In the genomic region with DNA sequence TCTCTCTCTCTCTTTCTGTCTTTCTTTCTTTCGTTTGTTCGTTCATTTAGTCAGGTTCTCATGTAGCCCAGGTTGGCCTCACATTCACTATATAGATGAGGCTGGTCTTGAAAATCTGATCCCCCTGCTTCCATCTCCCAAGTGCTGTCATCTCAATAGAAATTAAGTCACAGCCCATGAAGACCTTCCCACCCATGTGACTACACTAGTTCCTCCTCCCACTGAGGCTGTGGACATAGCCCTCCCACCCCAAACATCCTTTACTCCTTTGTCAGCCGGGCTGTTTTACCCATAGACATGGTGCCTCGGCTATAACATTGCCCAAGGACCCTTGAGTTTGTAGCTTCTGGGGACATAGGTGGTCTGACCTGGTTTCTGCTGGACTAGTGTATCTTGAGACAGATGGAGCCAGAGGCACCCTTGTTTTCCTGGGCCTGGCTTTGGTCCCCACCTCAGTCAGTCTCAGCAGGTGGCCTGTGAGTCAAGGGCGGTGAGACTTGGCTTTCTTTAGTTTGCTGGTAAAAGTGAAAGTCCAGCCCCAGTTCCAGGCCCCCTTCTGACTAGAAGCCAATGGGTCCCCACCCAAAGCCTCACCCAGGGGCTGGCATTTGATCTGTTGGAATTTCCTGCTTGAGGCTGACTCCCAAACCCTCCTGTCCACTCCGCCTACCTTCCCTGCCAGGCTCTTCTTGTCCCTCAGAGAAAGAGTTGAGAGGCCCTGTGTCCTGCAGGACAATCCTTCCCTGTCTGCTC, we compare ENCODE assay signal across 29 mouse cellular contexts. TPM values are rescaled to one million over a fixed set of nuclear protein-coding genes. Genes with fewer than 3 reads are reported as not detected.
DNase-seq lines count a peak whose midpoint lies in the region; ATAC-seq and TF ChIP-seq lines count a peak whose summit lies in the region.
"Had no signal": no experiment of that assay in that cellular context is flagged by ENCODE, and none has a peak within 500 bp of the region (broad histone marks: within the 10 kb centered on the region; RNA-seq: fewer than 3 reads in every experiment).

No protein-coding gene starts in this region.

- ATAC-seq in lung, embryonic 16.5 days (ENCODE audit: low read depth), result peak; percentile 36; the same call in 1 of the 2 replicates
- peak; percentile 47; the same call in 1 of the 2 replicates for ATAC-seq in stomach, embryonic 16.5 days (ENCODE audit: insufficient read depth, low FRiP score)
- no peak for ATAC-seq in forebrain, embryonic 11.5 days (replicated peaks; ENCODE audit: low FRiP score)
- ATAC-seq: activated CD4-positive, CD25-positive, alpha-beta regulatory T cell, adult 4 months; forebrain, embryonic 14.5 days; liver, embryonic 12.5 days; liver, postnatal 0 days; midbrain, embryonic 16.5 days had no signal

- peaks cover 5% of the 10 kb centered on the region for H3K4me1 ChIP-seq in lung, embryonic 16.5 days (replicated peaks; ENCODE audit: control insufficient read depth, insufficient read depth, low read length)
- 0 out of 2 replicates have a peak, but pooled peaks cover 2% of the 10 kb centered on the region for H3K4me1 ChIP-seq in stomach, embryonic 16.5 days (ENCODE audit: control insufficient read depth, insufficient read depth, low read length)
- H3K4me1 ChIP-seq in forebrain, embryonic 11.5 days (replicated peaks; ENCODE audit: control insufficient read depth, insufficient read depth, low read length), result no peaks in the 10 kb centered on the region
- H3K4me1 ChIP-seq: embryonic facial prominence, embryonic 13.5 days; heart, embryonic 15.5 days; hindbrain, embryonic 13.5 days; liver, embryonic 12.5 days; neural tube, embryonic 12.5 days had no signal

- H3K36me3 ChIP-seq in lung, embryonic 16.5 days (ENCODE audit: control insufficient read depth, insufficient read depth, low read length), result no peaks in the 10 kb centered on the region
- H3K36me3 ChIP-seq in stomach, embryonic 16.5 days (ENCODE audit: control insufficient read depth, insufficient read depth, low read length), result no peaks in the 10 kb centered on the region
- H3K36me3 ChIP-seq in forebrain, embryonic 11.5 days (ENCODE audit: control insufficient read depth, insufficient read depth, low read length), result no peaks in the 10 kb centered on the region
- H3K36me3 ChIP-seq: embryonic facial prominence, embryonic 13.5 days; heart, embryonic 15.5 days; hindbrain, embryonic 13.5 days; liver, embryonic 12.5 days; neural tube, embryonic 12.5 days had no signal

- peak overlapping the region; percentile 25; the same call in 1 of the 2 replicates for H3K27ac ChIP-seq in gastrocnemius, adult 2 months
- no peak overlapping the region for H3K27ac ChIP-seq in lung, embryonic 16.5 days (ENCODE audit: low read length)
- H3K27ac ChIP-seq in stomach, embryonic 16.5 days (ENCODE audit: low read length), result no peak overlapping the region; the same call in 1 of the 2 replicates
- no peak overlapping the region for H3K27ac ChIP-seq in forebrain, embryonic 11.5 days (ENCODE audit: low read depth, low read length)
- H3K27ac ChIP-seq: embryonic facial prominence, embryonic 13.5 days; heart, embryonic 15.5 days; hindbrain, embryonic 13.5 days; kidney, postnatal 0 days; liver, embryonic 12.5 days; neural tube, embryonic 12.5 days had no signal

- no peak overlapping the region for H3K4me2 ChIP-seq in lung, embryonic 16.5 days (ENCODE audit: low read depth, low read length)
- no peak overlapping the region for H3K4me2 ChIP-seq in stomach, embryonic 16.5 days (ENCODE audit: low read depth, low read length)
- H3K4me2 ChIP-seq in forebrain, embryonic 11.5 days (ENCODE audit: low read depth, low read length, severe bottlenecking), result no peak overlapping the region
- H3K4me2 ChIP-seq: embryonic facial prominence, embryonic 13.5 days; heart, embryonic 15.5 days; hindbrain, embryonic 13.5 days; liver, embryonic 12.5 days; midbrain, embryonic 11.5 days; neural tube, embryonic 12.5 days had no signal

- DNase-seq in gastrocnemius, adult 2 months, result no peak
- no peak for DNase-seq in gastrocnemius, postnatal 36 days
- no peak for DNase-seq in lung, postnatal 4 days
- peak; percentile 9 for DNase-seq in lung, postnatal 14 days
- DNase-seq in forebrain, embryonic 11.5 days (ENCODE audit: low spot score), result no peak
- no peak for DNase-seq in thymus, postnatal 14 days
- DNase-seq: adrenal gland, adult 2 months; adrenal gland, postnatal 36 days; cerebellum, adult 18-20 months; cerebellum, postnatal 10 days; heart, postnatal 36 days; kidney, adult 8-10 months; kidney, postnatal 4 days; layer of hippocampus, postnatal 36 days; left cerebral cortex, postnatal 4 days; liver, postnatal 0 days; right cerebral cortex, adult 18-20 months had no signal

- 80% methylated on average over 6 of the region's 6 CpGs for WGBS in lung, embryonic 16.5 days
- 82% methylated on average over 6 of the region's 6 CpGs for WGBS in stomach, embryonic 16.5 days
- 89% methylated on average over 6 of the region's 6 CpGs for WGBS in forebrain, embryonic 11.5 days

- no peak overlapping the region for H3K9ac ChIP-seq in lung, embryonic 16.5 days (ENCODE audit: low read length)
- no peak overlapping the region for H3K9ac ChIP-seq in stomach, embryonic 16.5 days (ENCODE audit: low read length)
- no peak overlapping the region for H3K9ac ChIP-seq in forebrain, embryonic 11.5 days (ENCODE audit: low read length)
- H3K9ac ChIP-seq: embryonic facial prominence, embryonic 13.5 days; heart, embryonic 15.5 days; hindbrain, embryonic 13.5 days; liver, embryonic 12.5 days; liver, postnatal 0 days; neural tube, embryonic 12.5 days had no signal

- H3K9me3 ChIP-seq in lung, embryonic 16.5 days (ENCODE audit: control insufficient read depth, low read length), result no peaks in the 10 kb centered on the region
- no peaks in the 10 kb centered on the region for H3K9me3 ChIP-seq in stomach, embryonic 16.5 days (replicated peaks; ENCODE audit: control insufficient read depth, low read length)
- no peaks in the 10 kb centered on the region for H3K9me3 ChIP-seq in forebrain, embryonic 11.5 days (ENCODE audit: control insufficient read depth, low read length)
- H3K9me3 ChIP-seq: embryonic facial prominence, embryonic 13.5 days; heart, embryonic 15.5 days; hindbrain, embryonic 13.5 days; liver, embryonic 12.5 days; neural tube, embryonic 12.5 days had no signal

- no peak for TF ChIP-seq CTCF in gastrocnemius, adult 2 months (IDR thresholded peaks at IDR 0.05)

- H3K27me3 ChIP-seq in lung, embryonic 16.5 days (ENCODE audit: control insufficient read depth, insufficient read depth, low read depth, low read length), result no peaks in the 10 kb centered on the region
- no peaks in the 10 kb centered on the region for H3K27me3 ChIP-seq in stomach, embryonic 16.5 days (ENCODE audit: control insufficient read depth, insufficient read depth, low read length)
- no peaks in the 10 kb centered on the region for H3K27me3 ChIP-seq in forebrain, embryonic 11.5 days (ENCODE audit: control insufficient read depth, insufficient read depth, low read length)
- H3K27me3 ChIP-seq: embryonic facial prominence, embryonic 13.5 days; heart, embryonic 15.5 days; hindbrain, embryonic 13.5 days; liver, embryonic 12.5 days; neural tube, embryonic 12.5 days had no signal

- H3K4me3 ChIP-seq in gastrocnemius, adult 2 months, result no peak overlapping the region
- H3K4me3 ChIP-seq in lung, embryonic 16.5 days (ENCODE audit: low read length), result no peak overlapping the region
- no peak overlapping the region for H3K4me3 ChIP-seq in stomach, embryonic 16.5 days (replicated peaks; ENCODE audit: low read length)
- H3K4me3 ChIP-seq in forebrain, embryonic 11.5 days (ENCODE audit: low read depth, low read length), result no peak overlapping the region
- H3K4me3 ChIP-seq: embryonic facial prominence, embryonic 13.5 days; heart, embryonic 15.5 days; hindbrain, embryonic 13.5 days; liver, embryonic 12.5 days; neural tube, embryonic 12.5 days had no signal

- intact Hi-C loops in gastrocnemius, adult 2 months (cut with DNase I), result no loop called here
- intact Hi-C loops in gastrocnemius, postnatal 36 days (cut with DNase I), result no loop called here

RNA-seq across cellular contexts. Expression of gene Ccnd1, which starts 42.8 kb away (rescaled TPM):
- total RNA-seq in gastrocnemius, adult 2 months (2021), result 1 to 10 TPM; 1.6 to 5.2 TPM
- total RNA-seq in gastrocnemius, postnatal 36 days (2021), result 1 to 10 TPM; 5.2 to 7.4 TPM
- polyA plus RNA-seq in lung, embryonic 16.5 days (2015; fragmentation: Nextera tagmentation; extraction: Ambion mirVana), result 92.5 and 122 TPM in 2 replicates
- polyA plus RNA-seq in stomach, embryonic 16.5 days (2015; fragmentation: Nextera tagmentation; extraction: Ambion mirVana), result 59.0 and 65.4 TPM in 2 replicates
- polyA plus RNA-seq in forebrain, embryonic 11.5 days (2014; fragmentation: Nextera tagmentation; extraction: Ambion mirVana), result 238 and 268 TPM in 2 replicates
